Mouse (Mus musculus): Measurements from ENCODE around the gene Edar.

Edar gene

GRCm38 (mm10) chr10:58633507-58633906 is 41.9 kb downstream of the Edar start:
- no peak for TF ChIP-seq GATA4 (IDR thresholded peaks at IDR 0.05; ENCODE audit: insufficient replicate concordance, low read length)

DNA sequence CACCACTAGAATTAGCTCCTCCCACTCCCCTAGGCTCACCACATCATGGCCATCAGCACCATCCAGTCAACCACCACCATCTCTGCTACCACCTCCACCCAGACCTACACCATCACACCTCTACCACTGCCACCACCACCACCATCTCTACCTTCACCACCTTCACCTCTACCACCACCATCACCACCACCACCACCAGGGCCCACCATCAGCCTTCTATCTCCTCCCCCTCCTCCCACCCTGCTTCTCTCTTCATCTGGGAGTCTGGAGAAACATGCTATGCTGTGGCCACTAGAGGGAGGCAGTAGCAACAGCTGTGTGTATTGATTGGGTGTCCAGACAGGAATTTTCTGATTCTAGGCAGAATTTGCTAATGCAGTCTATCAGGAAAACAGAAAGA is 47.9 kb downstream of the Edar start:
- no peak for TF ChIP-seq GATA4 (IDR thresholded peaks at IDR 0.05; ENCODE audit: insufficient replicate concordance, low read length)

DNA sequence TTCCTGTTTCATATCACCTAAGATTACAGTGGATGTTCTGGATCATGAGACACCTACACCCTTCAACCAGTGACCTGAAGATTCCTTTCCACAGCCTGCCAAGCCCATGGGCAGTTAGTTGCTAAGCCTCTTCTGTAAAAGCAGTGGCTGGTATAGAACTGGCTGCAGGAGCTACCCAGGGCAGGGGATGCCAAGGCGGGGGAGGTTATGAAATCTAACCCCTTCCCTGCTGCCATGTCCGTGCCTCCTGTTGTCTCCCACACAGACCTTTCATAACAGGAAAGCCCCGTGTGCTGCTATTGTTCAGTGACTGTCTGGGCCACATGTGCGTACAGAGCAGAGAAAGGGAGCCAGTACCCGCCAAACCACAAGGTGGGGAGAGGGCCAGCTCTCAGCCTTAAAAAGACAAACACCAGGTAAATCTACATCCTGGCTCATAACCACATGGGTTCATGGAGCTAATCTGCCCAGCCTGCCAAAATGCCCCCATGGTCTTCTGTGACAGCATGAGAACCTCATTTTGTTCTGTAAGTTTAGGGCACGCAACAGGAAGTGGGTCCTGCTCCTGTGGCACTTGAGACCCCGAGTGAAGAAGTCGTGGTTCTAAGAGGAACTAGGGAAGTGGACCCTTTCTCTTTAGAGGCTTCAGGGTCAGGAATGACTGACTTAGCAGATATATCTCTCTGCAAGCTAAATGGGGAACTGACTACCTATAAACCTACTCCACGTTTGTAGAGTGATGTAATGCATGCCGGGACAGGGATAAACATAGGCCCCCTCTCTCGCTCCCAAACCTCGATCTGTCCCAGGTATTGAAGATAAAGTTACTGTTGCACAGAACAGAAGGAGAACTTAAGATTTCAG is 50.4 kb downstream of the Edar start:
- TF ChIP-seq GATA4 (IDR thresholded peaks at IDR 0.05; ENCODE audit: insufficient replicate concordance, low read length), result no peak

DNA sequence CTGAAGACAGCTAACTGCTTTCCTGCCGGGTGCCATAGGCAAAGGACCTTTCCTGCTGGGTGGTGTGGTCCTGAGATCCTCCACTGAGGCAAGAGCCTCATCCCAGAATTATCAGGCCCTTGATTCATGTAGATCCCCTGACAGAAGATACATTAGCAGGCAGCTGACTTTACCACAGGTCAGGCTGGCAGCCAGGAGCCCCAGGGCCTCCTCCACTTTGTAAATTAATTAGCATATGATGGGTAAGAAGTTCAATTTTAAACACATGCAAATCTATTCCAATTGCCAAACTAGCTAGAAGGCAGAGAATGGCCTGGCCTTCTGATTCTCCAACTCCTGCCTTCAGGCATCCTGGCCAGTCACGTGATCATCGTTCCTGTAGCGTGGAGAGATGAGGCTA is 56.2 kb downstream of the Edar start:
- TF ChIP-seq GATA4 (IDR thresholded peaks at IDR 0.05; ENCODE audit: insufficient replicate concordance, low read length), result no peak

GRCm38 (mm10) chr10:58618501-58619216 is 56.8 kb downstream of the Edar start:
- TF ChIP-seq GATA4 (IDR thresholded peaks at IDR 0.05; ENCODE audit: insufficient replicate concordance, low read length), result no peak

DNA sequence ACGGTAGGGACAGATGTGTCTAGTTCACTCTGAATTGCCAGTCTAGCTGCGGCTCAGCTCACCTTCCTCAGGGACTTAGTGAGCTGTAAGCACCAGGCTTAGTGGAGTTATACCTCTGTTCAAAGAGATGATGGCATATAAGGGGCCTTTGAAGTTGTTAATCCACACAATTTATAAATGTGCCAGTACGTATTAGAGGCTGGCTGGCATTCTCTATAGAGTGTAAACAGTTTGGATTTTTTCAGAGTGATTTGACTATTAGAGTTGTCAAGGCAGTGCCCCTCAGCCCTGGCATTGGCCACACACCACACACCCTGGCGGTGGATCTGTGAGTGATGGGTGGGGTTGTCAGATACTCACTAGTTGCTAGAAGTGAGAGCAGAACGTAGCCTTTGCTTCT is 58.9 kb downstream of the Edar start:
- TF ChIP-seq GATA4 (IDR thresholded peaks at IDR 0.05; ENCODE audit: insufficient replicate concordance, low read length), result no peak

DNA sequence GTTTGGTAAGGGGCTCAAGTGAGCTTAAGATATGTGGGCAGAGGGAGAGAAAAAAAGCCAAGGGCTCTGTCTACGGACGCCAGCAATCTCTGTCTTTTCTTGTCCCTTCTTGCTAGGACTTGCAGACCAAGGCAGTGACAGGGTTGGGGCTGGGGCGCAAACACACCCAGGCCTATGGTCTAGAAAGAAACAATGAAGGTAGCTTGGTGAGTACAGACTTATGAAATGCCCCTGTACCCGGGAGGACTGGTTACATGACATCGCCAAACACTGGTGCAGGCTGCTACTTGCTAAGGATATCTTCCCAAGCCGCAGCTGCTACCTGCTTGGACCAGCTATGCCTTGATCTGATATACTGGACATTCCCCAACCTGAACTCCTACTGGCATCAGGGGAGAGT is 60.9 kb downstream of the Edar start:
- no peak for TF ChIP-seq GATA4 (IDR thresholded peaks at IDR 0.05; ENCODE audit: insufficient replicate concordance, low read length)

DNA sequence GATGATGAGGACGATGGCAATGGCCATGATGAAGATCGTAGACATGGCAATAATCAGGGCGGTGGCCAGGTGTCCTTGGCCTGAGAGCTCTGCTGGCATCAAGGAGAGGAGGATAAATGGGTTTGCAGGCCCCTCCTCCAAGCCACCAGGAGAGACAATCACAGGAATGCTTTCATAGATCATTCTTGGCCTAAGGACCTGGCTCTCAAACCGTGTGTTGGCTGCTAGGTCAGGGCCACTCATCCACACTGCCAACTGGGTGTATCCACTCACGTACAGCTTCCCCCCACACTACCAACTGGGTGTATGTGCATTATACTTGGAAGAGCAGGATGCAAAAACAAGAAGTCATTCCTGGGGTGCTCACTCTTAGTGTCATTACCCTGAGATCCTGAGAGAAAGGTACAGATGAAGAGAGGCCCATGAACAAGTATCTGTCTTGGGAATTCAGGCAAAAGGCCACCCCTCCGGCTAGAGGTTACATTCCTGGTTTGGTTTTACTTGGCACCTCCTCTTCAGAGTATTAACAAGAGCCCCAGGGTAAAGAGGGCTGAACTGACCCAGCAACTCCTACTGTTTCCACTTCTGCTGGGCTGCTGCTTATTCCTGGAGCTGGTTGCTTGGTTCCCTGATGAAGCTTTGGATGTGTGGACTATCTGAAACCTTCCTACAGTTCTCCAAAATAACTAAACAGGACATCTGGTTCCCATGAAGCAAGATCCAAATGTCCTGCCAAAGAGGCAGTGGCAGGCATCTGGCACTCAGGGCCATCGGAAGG is 64.8 kb downstream of the Edar start:
- TF ChIP-seq GATA4 (IDR thresholded peaks at IDR 0.05; ENCODE audit: insufficient replicate concordance, low read length), result no peak

GRCm38 (mm10) chr10:58608858-58609257 is 66.6 kb downstream of the Edar start:
- TF ChIP-seq GATA4 (IDR thresholded peaks at IDR 0.05; ENCODE audit: insufficient replicate concordance, low read length), result no peak

DNA sequence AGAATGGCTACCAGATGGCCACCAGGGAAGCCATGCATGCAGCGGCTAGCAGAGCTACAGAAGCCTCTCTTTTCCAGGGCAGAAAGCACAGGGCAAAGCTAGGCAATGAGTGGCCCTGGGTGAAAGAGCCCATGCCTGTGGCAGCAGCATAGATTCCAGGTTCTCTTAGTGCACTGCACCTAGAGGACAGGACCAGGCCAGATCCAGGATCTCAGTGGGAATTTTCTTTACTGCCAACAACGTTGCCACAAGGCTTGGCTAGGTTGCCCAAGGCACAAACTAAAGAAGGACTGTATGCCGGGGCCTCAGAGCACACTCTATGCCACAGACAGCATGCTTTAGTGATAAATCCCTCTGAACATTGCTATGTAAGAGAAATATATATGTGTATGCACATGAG is 69.1 kb downstream of the Edar start:
- TF ChIP-seq GATA4 (IDR thresholded peaks at IDR 0.05; ENCODE audit: insufficient replicate concordance, low read length), result no peak

DNA sequence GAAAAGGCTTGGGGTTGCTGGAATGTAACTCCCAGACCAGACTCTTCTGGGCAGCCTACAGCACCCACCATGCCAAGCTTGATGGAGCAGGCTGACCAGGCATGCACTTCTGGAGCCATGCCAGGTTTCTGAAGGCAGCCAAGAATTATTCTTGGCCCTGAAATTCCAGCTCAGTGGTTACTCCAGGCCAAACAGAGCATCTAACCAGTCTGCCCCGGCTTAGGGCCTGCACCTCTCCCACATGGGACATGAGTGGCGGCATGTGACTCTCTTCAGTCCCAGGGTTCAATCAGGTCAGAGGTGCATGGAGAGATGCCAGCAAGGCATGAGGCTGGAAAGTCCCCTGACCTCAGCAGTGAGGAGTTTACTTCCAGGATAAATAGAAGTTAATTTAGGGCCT is 70.7 kb downstream of the Edar start:
- no peak for TF ChIP-seq GATA4 (IDR thresholded peaks at IDR 0.05; ENCODE audit: insufficient replicate concordance, low read length)

DNA sequence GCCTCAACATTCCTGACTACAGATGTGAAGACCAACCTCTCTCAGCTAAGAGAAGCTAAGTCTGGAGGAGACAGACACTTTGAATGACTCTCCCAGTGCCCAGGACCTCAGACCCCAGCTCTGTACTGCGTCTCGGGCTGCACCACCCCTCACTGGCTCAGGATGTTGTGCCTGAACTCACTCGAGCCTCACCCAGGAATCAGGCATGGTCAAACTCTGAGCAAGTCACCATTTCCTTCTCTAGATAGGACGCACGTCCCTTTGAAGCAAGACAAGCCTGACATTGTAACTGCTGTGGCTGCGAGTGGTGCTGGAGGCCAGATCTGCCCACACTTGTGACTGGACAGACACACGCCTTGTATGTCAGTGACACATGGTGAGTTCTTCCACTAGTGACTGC is 73.5 kb downstream of the Edar start:
- no peak for TF ChIP-seq GATA4 (IDR thresholded peaks at IDR 0.05; ENCODE audit: insufficient replicate concordance, low read length)

- no peak for TF ChIP-seq GATA4 (IDR thresholded peaks at IDR 0.05; ENCODE audit: insufficient replicate concordance, low read length)
Measured at GRCm38 (mm10) chr10:58601431-58601901, 74.0 kb downstream of the Edar start.

DNA sequence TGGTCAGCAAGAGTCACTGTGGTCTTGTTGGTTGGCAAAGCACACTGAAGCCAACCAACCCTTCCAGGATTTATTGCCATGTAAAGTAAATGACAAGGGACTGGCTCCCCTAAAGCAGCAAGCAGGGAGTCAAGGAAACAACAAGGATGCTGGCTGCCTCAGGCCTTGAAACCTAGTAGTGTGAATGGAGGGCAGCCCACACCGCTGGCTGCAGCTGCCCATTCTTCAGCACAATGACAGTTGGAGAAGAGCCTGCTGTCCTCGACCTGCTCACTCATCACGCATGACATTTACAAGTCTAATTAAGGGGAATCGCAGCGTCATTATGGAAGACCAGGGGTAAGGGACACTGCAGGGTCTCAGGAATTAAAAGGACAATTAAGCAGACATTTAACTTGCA is 74.5 kb downstream of the Edar start:
- no peak for TF ChIP-seq GATA4 (IDR thresholded peaks at IDR 0.05; ENCODE audit: insufficient replicate concordance, low read length)

- no peak for TF ChIP-seq GATA4 (IDR thresholded peaks at IDR 0.05; ENCODE audit: insufficient replicate concordance, low read length)
Measured at GRCm38 (mm10) chr10:58600151-58600550, 75.3 kb downstream of the Edar start.

DNA sequence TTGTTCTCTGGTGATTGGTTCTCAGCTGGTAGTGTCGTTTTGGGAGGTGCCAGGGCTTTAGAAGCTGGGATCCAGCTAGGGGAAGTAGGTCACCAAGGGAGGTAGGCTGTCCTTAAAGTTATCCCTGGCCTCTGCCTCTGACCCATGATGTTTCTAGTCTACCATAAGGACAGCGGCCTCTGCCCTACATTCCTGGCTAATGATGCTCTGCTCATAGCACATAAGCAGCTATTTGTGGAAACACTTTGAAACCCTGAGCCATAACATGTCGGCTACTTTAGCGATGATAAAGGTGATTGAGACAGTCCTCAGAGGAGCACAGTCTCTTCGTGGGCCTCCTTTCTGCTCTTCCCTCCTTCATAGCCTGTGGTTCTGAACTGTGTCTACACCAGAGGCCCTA is 79.6 kb downstream of the Edar start:
- TF ChIP-seq GATA4 (IDR thresholded peaks at IDR 0.05; ENCODE audit: insufficient replicate concordance, low read length), result no peak

Data from liver, adult (tissue).